In the genomic region with DNA sequence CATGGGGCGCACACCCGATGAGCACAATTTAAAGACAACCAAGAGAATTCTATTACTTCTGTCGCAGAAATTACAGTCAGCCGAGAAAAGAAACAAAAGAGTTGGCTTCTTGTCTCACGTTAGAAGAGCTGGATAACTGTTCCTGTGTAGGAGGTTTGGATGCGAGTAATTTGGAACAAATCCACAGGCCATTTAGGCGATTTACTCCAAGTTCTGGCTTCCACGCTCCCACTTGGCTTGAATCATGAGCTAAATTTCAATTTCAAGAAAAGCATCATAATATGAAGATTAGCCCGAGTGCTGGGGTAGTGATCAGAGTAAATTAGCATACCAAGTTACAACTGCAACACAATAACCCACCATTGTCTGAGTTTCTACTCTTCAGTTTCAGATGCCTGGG, we compare ENCODE assay signal across 28 mouse cellular contexts.
DNase-seq lines count a peak whose midpoint lies in the region; ATAC-seq and TF ChIP-seq lines count a peak whose summit lies in the region.
"Had no signal": no experiment of that assay in that cellular context is flagged by ENCODE, and none has a peak within 500 bp of the region (broad histone marks: within the 10 kb centered on the region; RNA-seq: fewer than 3 reads in every experiment).

No protein-coding gene starts in this region.

- H3K36me3 ChIP-seq in heart, adult 2 months (ENCODE audit: control insufficient read depth, insufficient read depth, low read length), result no peaks in the 10 kb centered on the region
- no peaks in the 10 kb centered on the region for H3K36me3 ChIP-seq in hindbrain, embryonic 13.5 days
- H3K36me3 ChIP-seq: embryonic facial prominence, embryonic 10.5 days; embryonic facial prominence, embryonic 13.5 days; forebrain, embryonic 12.5 days; heart, embryonic 12.5 days; heart, embryonic 15.5 days; hindbrain, embryonic 12.5 days; intestine, embryonic 15.5 days had no signal

- DNase-seq in heart, adult 11 months, result peak; percentile 72
- no peak for DNase-seq in heart, adult 2 months
- peak; percentile 6 to 20 for DNase-seq in right cerebral cortex, adult 2 months (ENCODE audit: low spot score in 2 of 2)
- DNase-seq in right cerebral cortex, postnatal 4 days, result no peak
- DNase-seq in brain, embryonic 14.5 days (ENCODE audit: low read depth), result peak; percentile 51
- DNase-seq: adrenal gland, postnatal 10 days; adrenal gland, postnatal 36 days; cerebellum, adult 11-12 months; cerebellum, adult 8-10 months; cerebellum, postnatal 10 days; cerebellum, postnatal 36 days; embryo, embryonic 11 days; forebrain, postnatal 0 days; gastrocnemius, postnatal 10 days; gastrocnemius, postnatal 36 days; heart, postnatal 14 days; kidney, adult 11 months had no signal

- H3K27ac ChIP-seq in heart, adult 2 months, result no peak overlapping the region
- H3K27ac ChIP-seq in hindbrain, embryonic 13.5 days, result no peak overlapping the region
- H3K27ac ChIP-seq: embryonic facial prominence, embryonic 10.5 days; embryonic facial prominence, embryonic 13.5 days; forebrain, embryonic 12.5 days; heart, embryonic 15.5 days; hindbrain, embryonic 12.5 days; intestine, embryonic 15.5 days had no signal

- no peaks in the 10 kb centered on the region for H3K79me2 ChIP-seq in heart, adult 2 months (replicated peaks; ENCODE audit: control insufficient read depth, insufficient read depth, low read length)

- no peak overlapping the region for H3K4me3 ChIP-seq in heart, adult 2 months
- H3K4me3 ChIP-seq in hindbrain, embryonic 13.5 days, result no peak overlapping the region
- H3K4me3 ChIP-seq: embryonic facial prominence, embryonic 10.5 days; embryonic facial prominence, embryonic 13.5 days; erythroblast, embryonic 14.5 days; forebrain, embryonic 12.5 days; heart, embryonic 12.5 days; heart, embryonic 15.5 days; hindbrain, embryonic 12.5 days; intestine, embryonic 15.5 days had no signal

- no peak for TF ChIP-seq EP300 in heart, adult 2 months (IDR thresholded peaks at IDR 0.05; ENCODE audit: insufficient read depth, low read depth, low read length)

- no peak for TF ChIP-seq POLR2A in heart, adult 2 months (IDR thresholded peaks at IDR 0.05; ENCODE audit: insufficient read depth, low read depth, low read length)
- TF ChIP-seq POLR2A in brain, embryonic 14.5 days (IDR thresholded peaks at IDR 0.05; ENCODE audit: borderline replicate concordance, extremely low read depth, insufficient read depth, insufficient read length, poor library complexity, severe bottlenecking), result no peak

- H3K27me3 ChIP-seq in heart, adult 2 months (ENCODE audit: control insufficient read depth, insufficient read depth, low read length), result no peaks in the 10 kb centered on the region
- H3K27me3 ChIP-seq in hindbrain, embryonic 13.5 days, result no peaks in the 10 kb centered on the region
- H3K27me3 ChIP-seq: embryonic facial prominence, embryonic 13.5 days; forebrain, embryonic 12.5 days; heart, embryonic 12.5 days; heart, embryonic 15.5 days; hindbrain, embryonic 12.5 days; intestine, embryonic 15.5 days had no signal

- no peak for ATAC-seq in hindbrain, embryonic 13.5 days (ENCODE audit: low FRiP score)
- ATAC-seq: CD4-positive, CD25-positive, alpha-beta regulatory T cell, adult 4 months; forebrain, postnatal 0 days; hindbrain, embryonic 16.5 days; intestine, embryonic 15.5 days had no signal

- no peak overlapping the region for H3K9ac ChIP-seq in heart, adult 2 months (ENCODE audit: low read depth, low read length)
- no peak overlapping the region for H3K9ac ChIP-seq in hindbrain, embryonic 13.5 days
- H3K9ac ChIP-seq: embryonic facial prominence, embryonic 13.5 days; forebrain, embryonic 12.5 days; forebrain, postnatal 0 days; heart, embryonic 12.5 days; heart, embryonic 15.5 days; hindbrain, embryonic 12.5 days; intestine, embryonic 15.5 days had no signal

- H3K9me3 ChIP-seq in hindbrain, embryonic 13.5 days, result no peaks in the 10 kb centered on the region
- H3K9me3 ChIP-seq: embryonic facial prominence, embryonic 10.5 days; embryonic facial prominence, embryonic 13.5 days; forebrain, embryonic 12.5 days; heart, embryonic 12.5 days; heart, embryonic 15.5 days; hindbrain, embryonic 12.5 days; intestine, embryonic 15.5 days had no signal

- 74% methylated on average over 9 of the region's 9 CpGs for WGBS in heart, adult 2 months
- 82% methylated on average over 9 of the region's 9 CpGs for WGBS in hindbrain, embryonic 13.5 days

- intact Hi-C loops in heart, adult 2 months (cut with DNase I), result no loop called here

- no peak for TF ChIP-seq CTCF in heart, adult 2 months (IDR thresholded peaks at IDR 0.05)
- no peak for TF ChIP-seq CTCF in brain, embryonic 14.5 days (IDR thresholded peaks at IDR 0.05; ENCODE audit: borderline replicate concordance, extremely low read depth, insufficient read depth, insufficient read length)

- no peaks in the 10 kb centered on the region for H3K4me1 ChIP-seq in heart, adult 2 months (ENCODE audit: control insufficient read depth, insufficient read depth, low read length)
- no peaks in the 10 kb centered on the region for H3K4me1 ChIP-seq in hindbrain, embryonic 13.5 days (replicated peaks)
- H3K4me1 ChIP-seq: forebrain, embryonic 12.5 days; heart, embryonic 12.5 days; heart, embryonic 15.5 days; hindbrain, embryonic 12.5 days; intestine, embryonic 15.5 days had no signal

- H3K4me2 ChIP-seq in hindbrain, embryonic 13.5 days, result no peak overlapping the region
- H3K4me2 ChIP-seq: embryonic facial prominence, embryonic 13.5 days; forebrain, embryonic 12.5 days; heart, embryonic 12.5 days; heart, embryonic 15.5 days; hindbrain, embryonic 12.5 days; intestine, embryonic 15.5 days had no signal

Comparison
In these comparisons a context has a peak if more than half of its experiments do, and no peak if none do; other contexts are left out.
1. DNase-seq: peak in heart, adult 11 months (single experiment), right cerebral cortex, adult 2 months (2 of 2) and brain, embryonic 14.5 days (single experiment); none in heart, adult 2 months (0 of 2) and right cerebral cortex, postnatal 4 days (single experiment).